Mouse (Mus musculus) CH12F3 (cell line): ENCODE data around the gene Irf7.

Source experiments
- in situ Hi-C: fragments of 300-500 bp; cut with MboI; formaldehyde crosslinking; loops from 2 replicates; pipeline ENCODE4 v1.14.3; 2020; ENCODE audit warnings: low sequenced_read_pairs

Irf7 gene

GRCm38 (mm10) chr7:141221249-141222125, 44.8 kb downstream of the Irf7 start:
- in situ Hi-C loops: no loop called here

GRCm38 (mm10) chr7:141220377-141220776, 45.9 kb downstream of the Irf7 start:
- in situ Hi-C loops: no loop called here

- in situ Hi-C loops: no loop called here
Observed at GRCm38 (mm10) chr7:141219558-141220099, 46.7 kb downstream of the Irf7 start.

GRCm38 (mm10) chr7:141218557-141219133, 47.6 kb downstream of the Irf7 start:
- in situ Hi-C loops: no loop called here

- in situ Hi-C loops: no loop called here
Observed at GRCm38 (mm10) chr7:141218141-141218540, 48.1 kb downstream of the Irf7 start.

- in situ Hi-C loops: no loop called here
Observed at GRCm38 (mm10) chr7:141217343-141218013, 48.8 kb downstream of the Irf7 start.

GRCm38 (mm10) chr7:141216894-141217293, 49.4 kb downstream of the Irf7 start:
- in situ Hi-C loops: no loop called here

GRCm38 (mm10) chr7:141215880-141216733, 50.2 kb downstream of the Irf7 start:
- in situ Hi-C loops: no loop called here

- in situ Hi-C loops: no loop called here
Observed at GRCm38 (mm10) chr7:141215101-141215879, 51.0 kb downstream of the Irf7 start, which contains the start of gene Rassf7. Rassf7 (plus strand) TSS chr7:141215860.

GRCm38 (mm10) chr7:141214310-141214709, 52.0 kb downstream of the Irf7 start:
- in situ Hi-C loops: no loop called here

GRCm38 (mm10) chr7:141213605-141214235, 52.6 kb downstream of the Irf7 start, which contains the start of gene Lmntd2:
Lmntd2 (minus strand) TSS chr7:141214080.
- in situ Hi-C loops: no loop called here

- in situ Hi-C loops: no loop called here
Observed at GRCm38 (mm10) chr7:141213133-141213532, 53.1 kb downstream of the Irf7 start.
